Mouse (Mus musculus): ENCODE measurements at regions not wholly inside any gene's neighbourhood (a gene's known extent, or its start where the extent isn't known, plus 50 kb on each side); places are given as distances from the start of the nearest gene placed in this dataset.

DNA sequence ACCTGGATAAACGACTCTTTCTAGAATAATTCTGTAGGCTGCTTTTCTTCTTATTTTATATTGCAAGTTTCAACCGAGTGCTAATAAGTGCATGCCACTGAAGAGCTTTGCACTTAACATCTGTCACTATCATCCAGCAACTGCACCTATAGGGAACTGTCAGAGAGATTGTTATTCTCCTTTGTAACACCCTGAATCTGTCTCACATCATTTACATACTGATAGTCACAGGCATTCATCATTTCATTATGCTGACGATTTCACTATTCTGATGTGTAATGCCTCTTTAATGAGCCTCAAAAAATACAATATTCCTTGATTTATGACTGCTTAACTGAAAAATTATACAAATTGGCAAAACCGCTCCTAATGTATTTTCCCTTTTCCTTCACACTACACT lies 1959.2 kb upstream of the Tenm3 start:
- H3K4me3 ChIP-seq: no peak overlapping the region
- WGBS: 71% methylated on average over 4 of the region's 4 CpGs
- H3K27ac ChIP-seq: no peak overlapping the region
- H3K4me1 ChIP-seq: no peaks in the 10 kb centered on the region
- H3K9me3 ChIP-seq (replicated peaks): no peaks in the 10 kb centered on the region
- H3K36me3 ChIP-seq (ENCODE audit: poor library complexity, severe bottlenecking): no peaks in the 10 kb centered on the region
- H3K27me3 ChIP-seq: no peaks in the 10 kb centered on the region
- H3K4me2 ChIP-seq: no peak overlapping the region
- ATAC-seq: peak; percentile 67
- no peak overlapping the region for H3K9ac ChIP-seq

- no peak overlapping the region for H3K9ac ChIP-seq
- H3K36me3 ChIP-seq (ENCODE audit: poor library complexity, severe bottlenecking): no peaks in the 10 kb centered on the region
- no peak overlapping the region for H3K27ac ChIP-seq
- no peaks in the 10 kb centered on the region for H3K9me3 ChIP-seq (replicated peaks)
- no peaks in the 10 kb centered on the region for H3K4me1 ChIP-seq
- H3K27me3 ChIP-seq: no peaks in the 10 kb centered on the region
- H3K4me2 ChIP-seq: no peak overlapping the region
- H3K4me3 ChIP-seq: no peak overlapping the region
- ATAC-seq: no peak
Measured at GRCm38 (mm10) chr8:50787441-50787840, 1943.7 kb upstream of the Tenm3 start.

GRCm38 (mm10) chr8:50770671-50771070 lies 1926.9 kb upstream of the Tenm3 start:
- 93% methylated on average over 4 of the region's 4 CpGs for WGBS
- no peaks in the 10 kb centered on the region for H3K36me3 ChIP-seq (ENCODE audit: poor library complexity, severe bottlenecking)
- H3K4me1 ChIP-seq: no peaks in the 10 kb centered on the region
- no peak overlapping the region for H3K4me3 ChIP-seq
- no peak overlapping the region for H3K27ac ChIP-seq
- no peak for ATAC-seq
- no peaks in the 10 kb centered on the region for H3K27me3 ChIP-seq
- no peaks in the 10 kb centered on the region for H3K9me3 ChIP-seq (replicated peaks)
- H3K4me2 ChIP-seq: no peak overlapping the region
- no peak overlapping the region for H3K9ac ChIP-seq

Measured in forebrain, embryonic 13.5 days (tissue).